Comparison of ENCODE assay signal across 19 mouse cellular contexts in genomic region chr6:145687073-145687472, GRCm38 (mm10). TPM values are rescaled to one million over a fixed set of nuclear protein-coding genes. Genes with fewer than 3 reads are reported as not detected.
DNase-seq lines count a peak whose midpoint lies in the region; ATAC-seq lines count a peak whose summit lies in the region.
"Had no signal": no experiment of that assay in that cellular context is flagged by ENCODE, and none has a peak within 500 bp of the region (broad histone marks: within the 10 kb centered on the region; RNA-seq: fewer than 3 reads in every experiment).

No protein-coding gene starts in this region.

- peak; percentile 52 for DNase-seq in embryo, embryonic 10 days (ENCODE audit: low spot score)
- DNase-seq in embryo, embryonic 10.5 days (ENCODE audit: low spot score): no peak
- DNase-seq in lung, postnatal 10 days: peak; percentile 37
- DNase-seq in lung, adult 18-20 months: no peak
- DNase-seq in adrenal gland, postnatal 14 days: peak; percentile 44
- DNase-seq in cerebellum, adult 9-10 months: no peak
- DNase-seq in neural tube, embryonic 10.5 days (ENCODE audit: extremely low spot score, low spot score): no peak
- DNase-seq: cerebellum, adult 18-20 months; cerebellum, postnatal 36 days; gastrocnemius, postnatal 14 days; heart, postnatal 14 days; kidney, adult 18-20 months; layer of hippocampus, adult 9-11 months; liver, embryonic 13.5 days; lung, adult 2 months had no signal

- ATAC-seq in megakaryocyte-erythroid progenitor cell, adult 5-6 weeks (replicated peaks; ENCODE audit: low FRiP score, low TSS enrichment, poor library complexity, severe bottlenecking): peak; percentile 70
- ATAC-seq: activated CD4-positive, CD25-positive, alpha-beta regulatory T cell, adult 4 months; forebrain, embryonic 13.5 days; midbrain, embryonic 13.5 days had no signal

RNA-seq across cellular contexts. Expression of gene Rassf8, which starts 59.5 kb away (rescaled TPM):
- 76.6 and 87.4 TPM in 2 replicates for total RNA-seq in adrenal gland, postnatal 14 days (2021)
- 2.8 TPM in 1 of 2 replicates, not detected in the other for total RNA-seq in megakaryocyte-erythroid progenitor cell, adult 5-6 weeks (2014; fragmentation: Nextera tagmentation)
- total RNA-seq in megakaryocyte-erythroid progenitor cell, adult 5-6 weeks (2017): 1.0 and 5.1 TPM in 2 replicates

Comparison
In these comparisons a context has a peak if more than half of its experiments do, and no peak if none do; other contexts are left out.
1. DNase-seq: peak in embryo, embryonic 10 days (single experiment), lung, postnatal 10 days (single experiment) and adrenal gland, postnatal 14 days (single experiment); none in embryo, embryonic 10.5 days (single experiment), lung, adult 18-20 months (0 of 2), cerebellum, adult 9-10 months (single experiment) and neural tube, embryonic 10.5 days (single experiment).
2. RNA of gene Rassf8, which starts 59.5 kb away (total RNA-seq): 76.6 to 87.4 TPM in adrenal gland, postnatal 14 days; 1.0 to 5.1 TPM in megakaryocyte-erythroid progenitor cell, adult 5-6 weeks; every median in the first group is over 10 times any median in the second.